Mouse (Mus musculus) hematopoietic stem cell, adult 5-6 weeks (primary cell): ENCODE results near the gene Vmn1r143. TPM values are rescaled to one million over a fixed set of nuclear protein-coding genes. Genes with fewer than 3 reads are reported as not detected.
"Not testable (repeated sequence)": the region's sequence is repeated elsewhere in the genome, so short reads cannot be mapped to it uniquely, and the experiment has no call there.

Source experiments
- ATAC-seq, 2 experiments: fragments of 125-278 bp in 1 of 2; replicated peaks in 1 of 2; 2 replicates each; pipeline ENCODE4 v1.8.0; 2016 to 2017; ENCODE audit warnings: inconsistent platforms in 2 of 2, mild to moderate bottlenecking in 2 of 2, moderate number of reproducible peaks in 2 of 2, low read depth in 1 of 2, moderate TSS enrichment in 1 of 2; ENCODE audit not compliant: low FRiP score in 2 of 2, poor library complexity in 2 of 2, severe bottlenecking in 2 of 2, insufficient read depth in 1 of 2, low TSS enrichment in 1 of 2
- total RNA-seq: library from RNA; stranded (forward); fragments of 172-1452, 232-1000 nt; gene quantifications from 2 replicates; pipeline ENCODE4 v1.2.3, GENCODE M21; 2017

Gene Vmn1r143
- total RNA-seq, result not detected in 2 replicates

GRCm38 (mm10) chr7:22189077-22189476, at the start of gene Vmn1r143:
Vmn1r143 (plus strand) TSS chr7:22189377.
- not testable (repeated sequence) for ATAC-seq

DNA sequence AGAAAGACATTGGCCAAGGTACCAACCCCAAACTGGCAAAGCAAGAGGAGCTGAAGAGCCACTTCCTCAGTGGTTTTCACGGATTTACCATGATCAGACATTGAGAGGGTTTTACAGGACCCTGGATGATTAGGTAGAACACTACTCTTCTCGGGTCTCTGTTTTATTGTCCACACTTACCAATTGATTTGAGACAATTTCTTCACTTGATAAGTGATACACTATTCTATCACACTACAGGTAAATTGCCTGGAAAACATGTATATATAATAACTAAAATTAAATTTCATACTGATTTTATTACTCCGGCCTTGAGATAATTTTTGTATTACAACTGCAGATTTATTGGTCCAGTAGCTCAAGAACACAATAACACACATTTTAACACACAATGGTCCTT, 25.2 kb upstream of the Vmn1r143 start, which contains the start of gene Vmn1r142:
Gene Vmn1r142 (minus strand): TSS at position 101 of the 400 bp plus-strand sequence.
- not testable (repeated sequence) for ATAC-seq

DNA sequence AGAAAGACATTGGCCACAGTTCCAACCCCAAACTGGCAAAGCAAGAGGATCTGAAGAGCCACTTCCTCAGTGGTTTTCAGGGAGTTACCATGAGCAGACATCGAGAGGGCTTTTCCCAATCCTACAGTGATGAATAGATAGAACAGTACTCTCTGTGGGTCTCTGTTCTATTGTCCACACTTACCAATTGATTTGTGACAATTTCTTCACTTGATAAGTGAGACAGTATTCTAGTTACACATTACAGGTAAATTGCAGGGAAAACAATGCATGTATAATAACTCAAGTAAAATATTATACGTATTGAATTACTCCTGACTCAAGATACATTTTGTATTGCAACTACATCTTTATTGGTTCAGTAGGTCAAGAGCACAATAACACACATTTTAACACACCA, 12.0 kb downstream of the Vmn1r143 start, which contains the start of gene Gm8653:
Gene Gm8653 (minus strand): TSS at position 101 of the 400 bp plus-strand sequence.
- ATAC-seq, result not testable (repeated sequence)

DNA sequence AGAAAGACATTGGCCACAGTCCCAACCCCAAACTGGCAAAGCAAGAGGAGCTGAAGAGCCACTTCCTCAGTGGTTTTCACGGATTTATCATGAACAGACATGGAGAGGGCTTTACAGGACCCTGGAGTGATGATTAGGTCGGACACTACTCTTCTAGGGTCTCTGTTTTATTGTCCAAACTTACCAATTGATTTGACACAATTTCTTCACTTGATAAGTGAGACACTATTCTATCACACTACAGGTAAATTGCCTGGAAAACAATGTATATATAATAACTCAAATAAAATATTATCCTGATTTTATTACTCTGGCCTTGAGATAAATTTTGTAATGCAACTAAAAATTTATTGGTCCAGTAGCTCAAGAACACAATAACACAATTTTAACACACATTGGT, 40.2 kb downstream of the Vmn1r143 start, which contains the start of gene Gm8453:
Gene Gm8453 (minus strand): TSS at position 101 of the 400 bp plus-strand sequence.
- ATAC-seq, result not testable (repeated sequence)

Other genes with a start within 250 kb of the Vmn1r143 start
- gene Vmn1r137, start 194.8 kb upstream of the Vmn1r143 start, total RNA-seq, result not detected in 2 replicates
- gene Vmn1r138, start 160.5 kb upstream of the Vmn1r143 start, total RNA-seq, result not detected in 2 replicates
- gene Gm6176, start 133.1 kb upstream of the Vmn1r143 start, total RNA-seq, result not detected in 2 replicates
- not detected in 2 replicates for gene Vmn1r139, start 120.3 kb upstream of the Vmn1r143 start, total RNA-seq
- gene Gm16451, start 71.1 kb upstream of the Vmn1r143 start, total RNA-seq, result not detected in 2 replicates
- not detected in 2 replicates for gene Gm10666, start 54.6 kb upstream of the Vmn1r143 start, total RNA-seq
- not detected in 2 replicates for gene Vmn1r142, start 25.3 kb upstream of the Vmn1r143 start, total RNA-seq
- not detected in 2 replicates for gene Gm8653, start 11.9 kb downstream of the Vmn1r143 start, total RNA-seq
- not detected in 2 replicates for gene Gm8453, start 40.1 kb downstream of the Vmn1r143 start, total RNA-seq
- gene Gm4187, start 140.3 kb downstream of the Vmn1r143 start, total RNA-seq, result not detected in 2 replicates
- not detected in 2 replicates for gene Gm8660, start 181.7 kb downstream of the Vmn1r143 start, total RNA-seq
- not detected in 2 replicates for gene Vmn1r148, start 224.2 kb downstream of the Vmn1r143 start, total RNA-seq
- gene Vmn1r149, start 248.9 kb downstream of the Vmn1r143 start, total RNA-seq, result not detected in 2 replicates